Mouse (Mus musculus) liver, adult 2 months (tissue): ENCODE results near the gene Mef2c. TPM values are rescaled to one million over a fixed set of nuclear protein-coding genes. Genes with fewer than 3 reads are reported as not detected.

Experiments used
- DNase-seq: peaks from one replicate; pipeline ENCODE4 v3.0.0-alpha.2; 2011; ENCODE audit warnings: low read depth, low spot score; ENCODE audit errors: extremely low read depth
- H3K27ac ChIP-seq: fragments of 200-500 bp; replicated peaks from 2 replicates; pipeline ENCODE4 v1.5.1; 2012; ENCODE audit warnings: low read depth, mild to moderate bottlenecking, control low read depth, inconsistent platforms, low read length; ENCODE audit not compliant: insufficient read depth
- H3K27me3 ChIP-seq: fragments of 200-500 bp; 2 replicates; pipeline ENCODE4 v1.6.1; 2012; ENCODE audit warnings: mild to moderate bottlenecking, moderate library complexity, low read length, inconsistent platforms; ENCODE audit not compliant: control insufficient read depth, insufficient read depth
- H3K36me3 ChIP-seq: fragments of 200-500 bp; 2 replicates; pipeline ENCODE4 v1.6.1; 2012; ENCODE audit warnings: low read length, inconsistent platforms; ENCODE audit not compliant: control insufficient read depth, insufficient read depth
- H3K4me1 ChIP-seq: fragments of 200-500 bp; 2 replicates; pipeline ENCODE4 v1.6.1; 2011; ENCODE audit warnings: low read length; ENCODE audit not compliant: control insufficient read depth, insufficient read depth
- H3K4me3 ChIP-seq: fragments of 200-500 bp; 2 replicates; pipeline ENCODE4 v1.5.1; 2011; ENCODE audit warnings: low read depth, mild to moderate bottlenecking, control low read depth, low read length, moderate library complexity; ENCODE audit not compliant: insufficient read depth
- H3K79me2 ChIP-seq: fragments of 200-500 bp; 2 replicates; pipeline ENCODE4 v1.6.1; 2012; ENCODE audit warnings: inconsistent platforms, mild to moderate bottlenecking, low read length, moderate library complexity; ENCODE audit not compliant: control insufficient read depth, insufficient read depth
- H3K9ac ChIP-seq: fragments of 200-500 bp; 2 replicates; pipeline ENCODE4 v1.6.1; 2012; ENCODE audit warnings: low read depth, mild to moderate bottlenecking, control low read depth, inconsistent platforms, low read length
- CTCF ChIP-seq: fragments of 200-500 bp; IDR thresholded peaks from 2 replicates; pipeline ENCODE4 v1.5.1; 2011; ENCODE audit warnings: low read depth, low read length, control low read depth
- POLR2A ChIP-seq: fragments of 200-500 bp; IDR thresholded peaks from 2 replicates; pipeline ENCODE4 v1.6.1; 2011; ENCODE audit warnings: low read length, control low read depth; ENCODE audit not compliant: insufficient read depth; ENCODE audit errors: extremely low read depth
- WGBS: fragments of 180-500 bp; shearing (Covaris S2); methylation state at CpG from one replicate; pipeline ENCODE4 v1.1.7; 2018; 5-methylcytosine and 5-hydroxymethylcytosine counted together
- polyA plus RNA-seq: library from polyadenylated mRNA; depleted of rRNA; stranded (reverse); fragments of >200 nt; gene quantifications from 2 replicates; pipeline ENCODE4 v1.2.3, GENCODE M21; 2012
- total RNA-seq: library from RNA; depleted of rRNA; stranded (reverse); fragments of >200 nt; gene quantifications from 2 replicates; pipeline ENCODE4 v1.2.3, GENCODE M21; 2014

The Mef2c gene
- total and polyA plus RNA-seq, 2 experiments: 1.3 to 3.9 TPM

DNA sequence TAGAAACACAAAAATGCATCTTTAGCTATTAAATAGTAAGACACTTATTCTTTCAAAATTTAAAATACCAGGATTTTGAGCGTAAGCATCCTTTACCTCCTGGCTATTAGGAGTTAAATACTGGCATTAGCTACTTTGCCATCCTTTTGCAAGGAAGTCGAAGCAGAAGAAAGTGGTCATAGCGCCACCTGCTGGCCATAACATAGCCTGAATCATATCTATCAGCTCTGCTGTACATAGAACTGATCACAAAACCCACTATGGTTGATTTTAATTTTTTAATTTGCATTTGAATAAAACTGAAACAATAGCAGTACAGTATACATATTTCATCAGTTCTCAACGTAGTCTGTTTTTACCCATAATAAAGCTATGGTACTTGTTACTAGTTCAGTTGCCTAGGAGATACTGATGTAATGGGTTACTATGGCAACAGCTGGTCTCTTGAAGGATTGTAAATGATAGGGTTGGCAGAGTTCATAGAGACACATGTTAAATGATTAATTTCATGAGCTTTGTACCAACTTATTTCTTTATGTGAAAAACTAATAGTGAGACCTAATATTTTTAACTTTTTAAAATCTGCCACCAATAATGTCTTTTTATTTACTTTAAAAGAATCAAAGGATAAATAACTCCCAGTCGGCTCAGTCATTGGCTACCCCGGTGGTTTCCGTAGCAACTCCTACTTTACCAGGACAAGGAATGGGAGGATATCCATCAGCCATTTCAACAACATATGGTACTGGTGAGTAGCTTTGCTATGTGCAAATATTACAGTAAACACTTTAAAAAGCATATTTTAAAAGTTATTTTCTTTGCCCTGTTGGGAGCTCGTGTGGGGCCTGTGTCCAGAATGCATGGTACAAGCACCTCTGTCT lies 151.3 kb downstream of the Mef2c start:
- TF ChIP-seq POLR2A: no peak
- TF ChIP-seq CTCF: peak; percentile 18; the same call in 1 of the 2 replicates
- Histone ChIP-seq H3K36me3 (no peaks in the 10 kb centered on the region), H3K9ac (no peak overlapping the region), H3K4me1 (no peaks in the 10 kb centered on the region), H3K79me2 (no peaks in the 10 kb centered on the region), H3K27me3 (no peaks in the 10 kb centered on the region), H3K27ac (no peak overlapping the region), H3K4me3 (no peak overlapping the region)
- 42% methylated on average over 8 of the region's 8 CpGs for WGBS
- DNase-seq: peak; percentile 41

DNA sequence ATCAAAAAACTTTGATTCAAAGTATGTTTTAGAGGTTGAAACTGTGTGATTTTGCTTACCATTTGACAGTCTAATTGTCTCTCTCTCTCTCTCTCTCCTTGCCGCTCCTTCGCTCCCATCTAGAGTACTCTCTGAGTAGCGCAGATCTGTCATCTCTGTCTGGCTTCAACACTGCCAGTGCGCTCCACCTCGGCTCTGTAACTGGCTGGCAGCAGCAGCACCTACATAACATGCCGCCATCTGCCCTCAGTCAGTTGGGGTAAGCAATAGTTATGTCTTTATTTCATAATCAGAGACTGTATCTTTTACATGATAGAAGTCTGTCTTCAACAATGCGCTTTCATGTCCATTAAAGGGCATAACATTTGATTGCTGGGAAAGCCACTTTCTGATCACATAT lies 152.3 kb downstream of the Mef2c start:
- no peaks in the 10 kb centered on the region for H3K36me3 ChIP-seq
- no peaks in the 10 kb centered on the region for H3K27me3 ChIP-seq
- DNase-seq: no peak
- no peak overlapping the region for H3K27ac ChIP-seq
- 76% methylated on average over 7 of the region's 7 CpGs for WGBS
- no peak overlapping the region for H3K4me3 ChIP-seq
- TF ChIP-seq POLR2A (no peak), CTCF (no peak)
- no peaks in the 10 kb centered on the region for H3K79me2 ChIP-seq
- H3K4me1 ChIP-seq: no peaks in the 10 kb centered on the region
- H3K9ac ChIP-seq: no peak overlapping the region

- Histone ChIP-seq H3K27ac (no peak overlapping the region), H3K27me3 (no peaks in the 10 kb centered on the region), H3K36me3 (no peaks in the 10 kb centered on the region), H3K4me3 (no peak overlapping the region), H3K4me1 (no peaks in the 10 kb centered on the region), H3K9ac (no peak overlapping the region), H3K79me2 (no peaks in the 10 kb centered on the region)
- DNase-seq: peak; percentile 10
- WGBS: 65% methylated on average over 4 of the region's 4 CpGs
- TF ChIP-seq POLR2A (no peak), CTCF (no peak)
These were observed 152.9 kb downstream of the Mef2c start for GRCm38 (mm10) chr13:83656773-83657172.

- no peak overlapping the region for H3K27ac ChIP-seq
- no peak for DNase-seq
- H3K4me3 ChIP-seq: no peak overlapping the region
- TF ChIP-seq CTCF (no peak), POLR2A (no peak)
- WGBS: 66% methylated on average over 8 of the region's 8 CpGs
- H3K79me2 ChIP-seq: no peaks in the 10 kb centered on the region
- no peaks in the 10 kb centered on the region for H3K36me3 ChIP-seq
- no peaks in the 10 kb centered on the region for H3K4me1 ChIP-seq
- H3K9ac ChIP-seq: no peak overlapping the region
- no peaks in the 10 kb centered on the region for H3K27me3 ChIP-seq
These were observed 156.9 kb downstream of the Mef2c start for GRCm38 (mm10) chr13:83660722-83661121.

- Histone ChIP-seq H3K27ac (no peak overlapping the region), H3K36me3 (no peaks in the 10 kb centered on the region), H3K4me3 (no peak overlapping the region), H3K79me2 (no peaks in the 10 kb centered on the region), H3K9ac (no peak overlapping the region), H3K27me3 (no peaks in the 10 kb centered on the region), H3K4me1 (no peaks in the 10 kb centered on the region)
- 67% methylated on average over 7 of the region's 7 CpGs for WGBS
- no peak for TF ChIP-seq POLR2A
- no peak for TF ChIP-seq CTCF
- no peak for DNase-seq
These were observed 157.3 kb downstream of the Mef2c start for GRCm38 (mm10) chr13:83661166-83661565.

- no peak overlapping the region for H3K9ac ChIP-seq
- no peak overlapping the region for H3K4me3 ChIP-seq
- H3K79me2 ChIP-seq: no peaks in the 10 kb centered on the region
- H3K27ac ChIP-seq: no peak overlapping the region
- no peaks in the 10 kb centered on the region for H3K4me1 ChIP-seq
- no peaks in the 10 kb centered on the region for H3K36me3 ChIP-seq
- H3K27me3 ChIP-seq: no peaks in the 10 kb centered on the region
- WGBS: 63% methylated on average over 14 of the region's 14 CpGs
- TF ChIP-seq CTCF: no peak
- TF ChIP-seq POLR2A: no peak
- DNase-seq: no peak
These were observed 158.3 kb downstream of the Mef2c start for GRCm38 (mm10) chr13:83662089-83662551.
